ENCODE assay signal across 9 mouse cellular contexts in genomic region chr1:120258744-120259143, GRCm38 (mm10). TPM values are rescaled to one million over a fixed set of nuclear protein-coding genes. Genes with fewer than 3 reads are reported as not detected.
A peak's percentile ranks its signal among the peaks of the same experiment; 100 is the strongest.
DNase-seq lines count a peak whose midpoint lies in the region; ATAC-seq lines count a peak whose summit lies in the region.
"Had no signal": no experiment of that assay in that cellular context is flagged by ENCODE, and none has a peak within 500 bp of the region (broad histone marks: within the 10 kb centered on the region; RNA-seq: fewer than 3 reads in every experiment).

No protein-coding gene starts in this region.

- 0 out of 2 replicates have a peak overlapping the region, but pooled peaks have one; percentile 3 for H3K9ac ChIP-seq in embryonic facial prominence, embryonic 11.5 days (replicated peaks; ENCODE audit: low read length)
- no peak overlapping the region; the same call in 1 of the 2 replicates for H3K9ac ChIP-seq in limb, embryonic 11.5 days (ENCODE audit: low read length)
- H3K9ac ChIP-seq in midbrain, embryonic 15.5 days, result no peak overlapping the region

- H3K4me2 ChIP-seq in embryonic facial prominence, embryonic 11.5 days (ENCODE audit: low read depth, low read length), result no peak overlapping the region
- peak overlapping the region; percentile 2; the same call in 1 of the 2 replicates for H3K4me2 ChIP-seq in limb, embryonic 11.5 days (ENCODE audit: low read depth, severe bottlenecking)
- H3K4me2 ChIP-seq in midbrain, embryonic 15.5 days, result no peak overlapping the region

- H3K36me3 ChIP-seq in embryonic facial prominence, embryonic 11.5 days (replicated peaks; ENCODE audit: control insufficient read depth, insufficient read depth, low read depth, low read length), result no peaks in the 10 kb centered on the region
- H3K36me3 ChIP-seq in limb, embryonic 11.5 days (ENCODE audit: control insufficient read depth, insufficient read depth, low read length), result no peaks in the 10 kb centered on the region
- no peaks in the 10 kb centered on the region for H3K36me3 ChIP-seq in midbrain, embryonic 15.5 days (replicated peaks)

- DNase-seq in heart, adult 18-20 months, result peak; percentile 56 to 57
- DNase-seq in heart, adult 8-10 months (ENCODE audit: low spot score), result no peak
- DNase-seq in embryonic facial prominence, embryonic 11.5 days (ENCODE audit: low spot score), result no peak
- peak; percentile 29 for DNase-seq in limb, embryonic 11.5 days (ENCODE audit: low spot score)
- DNase-seq in layer of hippocampus, adult 18-20 months (ENCODE audit: low spot score in 2 of 2), result no peak
- DNase-seq in left cerebral cortex, postnatal 25 days (ENCODE audit: low spot score in 2 of 2), result no peak
- DNase-seq: cerebellum, adult 11-12 months had no signal

- H3K4me3 ChIP-seq in embryonic facial prominence, embryonic 11.5 days (ENCODE audit: low read depth, low read length), result no peak overlapping the region
- no peak overlapping the region for H3K4me3 ChIP-seq in limb, embryonic 11.5 days (ENCODE audit: low read depth, low read length)
- H3K4me3 ChIP-seq in midbrain, embryonic 15.5 days, result no peak overlapping the region

- no peaks in the 10 kb centered on the region for H3K27me3 ChIP-seq in embryonic facial prominence, embryonic 11.5 days (ENCODE audit: control insufficient read depth, insufficient read depth, low read length)
- no peaks in the 10 kb centered on the region for H3K27me3 ChIP-seq in limb, embryonic 11.5 days (ENCODE audit: control insufficient read depth, insufficient read depth, low read length)
- peaks cover under 1% of the 10 kb centered on the region; the same call in 1 of the 2 replicates for H3K27me3 ChIP-seq in midbrain, embryonic 15.5 days (replicated peaks)

- H3K4me1 ChIP-seq in embryonic facial prominence, embryonic 11.5 days (ENCODE audit: control insufficient read depth, insufficient read depth, low read length), result no peaks in the 10 kb centered on the region
- peaks cover 4% of the 10 kb centered on the region; the same call in 1 of the 2 replicates for H3K4me1 ChIP-seq in limb, embryonic 11.5 days (ENCODE audit: control insufficient read depth, insufficient read depth, low read length)
- H3K4me1 ChIP-seq in midbrain, embryonic 15.5 days, result no peaks in the 10 kb centered on the region

- intact Hi-C loops in left cerebral cortex, postnatal 25 days (cut with DNase I), result no loop called here

- H3K27ac ChIP-seq in embryonic facial prominence, embryonic 11.5 days (replicated peaks; ENCODE audit: low read depth, low read length), result no peak overlapping the region
- H3K27ac ChIP-seq in limb, embryonic 11.5 days (replicated peaks; ENCODE audit: low read depth, low read length), result 0 out of 2 replicates have a peak overlapping the region, but pooled peaks have one; percentile 21
- H3K27ac ChIP-seq in midbrain, embryonic 15.5 days, result no peak overlapping the region

- 38% methylated on average over 9 of the region's 9 CpGs for WGBS in embryonic facial prominence, embryonic 11.5 days
- 31% methylated on average over 9 of the region's 9 CpGs for WGBS in limb, embryonic 11.5 days
- WGBS in midbrain, embryonic 15.5 days, result 59% methylated on average over 9 of the region's 9 CpGs

- no peak for ATAC-seq in embryonic facial prominence, embryonic 11.5 days (replicated peaks; ENCODE audit: insufficient number of reproducible peaks, low FRiP score, low TSS enrichment, low read depth)
- no peak for ATAC-seq in limb, embryonic 11.5 days (ENCODE audit: insufficient number of reproducible peaks, low FRiP score, low TSS enrichment, low read depth)
- 0 out of 2 replicates have a peak, but pooled peaks have one; percentile 31 for ATAC-seq in neutrophil, adult 5-6 weeks (ENCODE audit: extremely low read depth, insufficient number of reproducible peaks, low FRiP score, poor library complexity, severe bottlenecking)
- ATAC-seq in midbrain, embryonic 15.5 days (replicated peaks), result no peak

- no peaks in the 10 kb centered on the region for H3K9me3 ChIP-seq in embryonic facial prominence, embryonic 11.5 days (replicated peaks; ENCODE audit: control insufficient read depth, low read length)
- no peaks in the 10 kb centered on the region for H3K9me3 ChIP-seq in limb, embryonic 11.5 days (ENCODE audit: control insufficient read depth, low read length)
- H3K9me3 ChIP-seq in midbrain, embryonic 15.5 days, result no peaks in the 10 kb centered on the region

RNA-seq across cellular contexts. Expression of gene Steap3, which starts 13.8 kb away (rescaled TPM):
- 10 to 100 TPM; 25.5 to 26.5 TPM for total RNA-seq in heart, adult 18-20 months (2021)
- total RNA-seq in heart, adult 8-10 months (2022), result 10 to 100 TPM; 25.3 to 29.5 (median 28.3) TPM
- polyA plus RNA-seq in embryonic facial prominence, embryonic 11.5 days (2014; fragmentation: Nextera tagmentation; extraction: Ambion mirVana), result 3.3 and 3.7 TPM in 2 replicates
- 2.9 and 4.1 TPM in 2 replicates for polyA plus RNA-seq in limb, embryonic 11.5 days (2014; fragmentation: Nextera tagmentation; extraction: Ambion mirVana)
- 0.58 and 1.1 TPM in 2 replicates for total RNA-seq in neutrophil, adult 5-6 weeks (2017)
- 1 to 10 TPM; 5.4 to 6.3 TPM for total RNA-seq in layer of hippocampus, adult 18-20 months (2021)
- 1 to 10 TPM; 6.6 to 7.3 TPM for total RNA-seq in left cerebral cortex, postnatal 25 days (2021)
- 4.1 and 4.9 TPM in 2 replicates for polyA plus RNA-seq in midbrain, embryonic 15.5 days (2015; fragmentation: Nextera tagmentation; extraction: Ambion mirVana)

Comparison
In these comparisons a context has a peak if more than half of its experiments do, and no peak if none do; other contexts are left out.
1. DNase-seq: peak in heart, adult 18-20 months (2 of 2) and limb, embryonic 11.5 days (single experiment); none in heart, adult 8-10 months (single experiment), embryonic facial prominence, embryonic 11.5 days (single experiment), layer of hippocampus, adult 18-20 months (0 of 2) and left cerebral cortex, postnatal 25 days (0 of 2).